Mouse (Mus musculus) layer of hippocampus, adult 11-12 months (tissue): Measurements from ENCODE around the gene Ambra1.
A peak's percentile ranks its signal among the peaks of the same experiment; 100 is the strongest.

Experiments used
- DNase-seq: peaks from one replicate; pipeline ENCODE4 v3.0.0; 2022; ENCODE audit warnings: low spot score

Ambra1 gene

DNA sequence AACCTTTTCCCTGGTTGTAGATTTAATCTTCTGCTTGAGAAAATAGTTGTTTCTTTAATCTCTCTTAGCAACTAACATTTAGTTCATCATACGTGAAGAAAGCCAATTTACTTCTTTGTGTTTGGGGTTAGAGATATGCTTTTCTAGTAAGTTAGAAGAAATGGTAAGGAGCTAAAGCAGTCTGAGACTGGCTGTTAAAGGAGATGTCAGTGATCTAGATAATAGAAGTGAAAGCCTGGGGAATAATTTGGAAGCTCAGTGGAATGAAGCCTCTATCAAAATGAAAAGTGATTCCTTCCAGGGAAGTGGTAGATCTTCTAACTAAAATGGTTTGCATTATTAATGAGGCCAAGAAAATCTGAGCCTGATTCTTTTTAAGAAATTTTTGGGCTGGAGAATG is 141.3 kb downstream of the Ambra1 start:
- DNase-seq: no peak

DNA sequence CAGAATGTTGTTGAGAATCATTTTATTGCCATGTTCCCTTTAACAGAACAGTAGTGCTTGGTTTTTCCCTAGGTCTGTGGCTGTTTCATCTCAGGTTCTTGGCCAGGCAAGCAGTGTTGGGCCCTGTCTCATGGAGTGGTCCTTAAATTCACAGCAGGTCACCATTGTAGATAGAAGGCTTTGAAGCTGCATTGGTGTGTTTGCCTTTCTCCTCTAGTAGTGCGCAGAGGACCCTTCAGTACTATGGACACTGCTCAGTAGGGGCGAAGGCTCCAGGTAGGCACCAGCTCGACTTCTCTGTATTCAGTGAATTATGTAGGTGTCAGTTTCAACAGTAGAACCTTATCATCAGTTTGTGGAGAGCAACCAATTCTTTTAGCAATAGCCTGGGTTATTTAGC is 142.7 kb downstream of the Ambra1 start:
- DNase-seq: no peak

DNA sequence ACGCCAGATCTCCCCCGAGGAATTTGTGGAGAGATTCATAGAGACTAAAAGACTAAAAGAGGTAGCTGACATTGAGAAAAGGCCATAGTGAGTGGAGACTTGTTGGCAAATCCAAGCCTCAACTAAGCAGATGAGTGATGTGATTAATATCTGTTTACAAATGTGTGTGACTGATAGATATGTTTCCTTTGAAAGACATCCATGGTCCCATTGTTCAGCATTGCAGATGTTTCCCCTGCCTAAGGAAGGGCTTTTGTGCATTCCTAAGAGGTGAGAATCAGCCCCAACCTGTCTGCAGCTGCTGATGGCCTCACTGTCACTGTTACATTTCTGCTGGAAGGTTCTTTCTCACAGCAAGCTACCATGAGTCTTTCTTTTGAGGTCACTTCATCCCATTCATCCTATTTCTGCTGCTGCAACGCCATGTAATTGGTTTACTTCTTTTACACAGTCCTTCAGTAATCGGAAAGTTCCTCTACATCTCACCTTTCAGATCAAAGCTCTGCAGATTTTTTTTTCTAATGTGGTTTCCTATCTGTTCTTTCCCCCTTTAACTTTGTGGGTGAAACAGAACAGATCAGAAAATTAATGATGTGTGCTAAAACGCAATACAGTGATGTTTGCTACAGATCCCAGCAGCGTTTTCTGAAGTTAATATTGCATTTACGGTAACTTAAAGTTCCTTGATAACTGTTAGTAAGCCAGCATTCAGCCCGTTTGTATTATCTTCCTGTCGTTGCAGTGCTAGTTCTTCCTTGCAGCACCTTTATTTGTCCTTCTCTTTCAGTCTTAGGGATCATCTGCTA is 146.3 kb downstream of the Ambra1 start:
- DNase-seq: no peak

DNA sequence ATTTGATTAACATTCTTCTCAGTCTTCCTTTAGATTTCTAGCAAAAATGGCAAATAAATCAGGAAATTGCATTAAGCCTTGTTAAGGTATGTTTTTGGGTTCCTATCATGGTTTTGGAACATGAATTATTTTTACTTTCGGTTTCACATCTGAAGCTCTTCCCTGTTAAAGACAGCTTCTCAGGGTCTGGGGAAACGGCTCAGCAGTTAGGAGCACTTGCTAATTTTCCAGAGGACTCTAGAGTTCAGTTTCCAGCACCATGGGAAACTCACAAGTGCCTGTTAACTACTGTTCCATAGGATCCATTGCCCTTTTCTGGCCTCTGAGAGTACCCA is 146.8 kb downstream of the Ambra1 start:
- DNase-seq: no peak

DNA sequence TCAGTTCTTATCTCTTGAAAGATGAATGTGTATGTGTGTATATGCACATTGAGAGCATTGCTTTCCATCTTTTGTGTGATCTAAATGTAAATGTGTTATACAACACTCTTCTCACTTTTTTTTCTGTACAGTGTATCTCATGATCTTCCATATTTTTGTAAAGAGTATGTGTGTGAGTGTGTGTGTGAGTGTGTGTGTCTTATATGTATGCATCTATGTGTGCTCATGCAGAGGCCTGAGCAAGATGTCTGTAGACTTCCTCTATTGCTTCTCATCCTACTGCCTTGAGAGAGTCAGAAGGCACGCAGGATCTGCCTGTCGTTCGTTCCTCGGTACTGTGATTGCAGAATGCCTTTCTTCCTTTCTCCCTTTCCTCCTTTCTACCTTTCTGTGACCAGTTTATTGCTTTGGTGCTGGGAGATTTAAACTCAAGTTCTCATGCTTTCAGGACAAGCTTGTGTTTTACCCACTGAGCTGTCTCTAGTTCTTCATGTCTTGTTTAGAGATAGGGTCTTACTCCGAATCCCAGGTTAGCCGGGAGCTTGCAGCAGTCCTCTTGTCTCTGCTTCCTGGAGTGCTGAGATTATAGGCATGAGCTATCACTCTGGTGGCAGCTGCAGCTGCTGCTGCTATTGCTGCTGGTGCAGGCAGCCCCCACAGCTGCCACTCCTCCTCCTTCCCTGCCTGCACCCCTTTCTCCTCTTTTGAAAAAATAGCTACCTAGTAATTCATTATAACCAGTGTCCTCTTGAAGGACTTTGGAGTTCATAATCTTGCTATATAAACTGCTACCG is 148.7 kb downstream of the Ambra1 start:
- no peak for DNase-seq

DNA sequence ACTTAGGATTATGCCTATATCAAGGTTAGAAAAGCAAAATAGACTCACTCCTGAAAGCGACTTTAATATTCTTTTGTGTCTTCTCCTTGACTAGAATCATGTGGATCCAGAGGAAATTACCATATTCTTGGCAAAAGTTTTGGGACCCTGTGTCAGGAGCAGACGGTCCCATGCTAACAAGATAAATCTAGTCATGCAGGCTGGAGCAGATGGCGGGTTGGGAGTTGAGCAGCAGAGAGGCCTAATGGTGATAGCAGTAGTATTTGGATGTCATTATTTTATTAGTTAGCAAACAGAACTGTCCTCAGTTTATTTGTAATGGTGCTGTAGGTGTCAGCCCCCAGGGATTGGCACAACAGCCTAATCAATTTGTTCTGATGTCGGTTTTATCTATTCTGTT is 154.0 kb downstream of the Ambra1 start:
- peak; percentile 35 for DNase-seq

DNA sequence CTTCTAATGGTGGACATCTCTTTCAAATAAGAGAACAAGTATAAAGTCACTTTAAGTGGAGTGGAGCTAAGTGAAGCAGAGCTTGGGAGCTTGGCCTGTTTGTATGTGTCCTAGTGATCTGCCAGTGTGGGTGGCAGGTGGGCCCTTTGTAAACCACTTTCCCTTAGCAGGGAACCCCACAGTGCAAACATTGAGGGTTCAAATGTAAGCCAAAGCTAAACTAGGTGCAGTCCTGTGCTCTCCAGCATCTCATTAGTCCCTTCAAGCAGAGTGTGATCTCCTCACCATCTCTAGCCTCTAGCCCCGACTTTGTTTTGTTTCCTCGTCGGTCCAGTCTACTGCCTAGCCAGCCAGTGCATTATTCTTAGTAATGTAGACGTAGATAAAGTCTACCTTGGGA is 154.7 kb downstream of the Ambra1 start:
- no peak for DNase-seq

DNA sequence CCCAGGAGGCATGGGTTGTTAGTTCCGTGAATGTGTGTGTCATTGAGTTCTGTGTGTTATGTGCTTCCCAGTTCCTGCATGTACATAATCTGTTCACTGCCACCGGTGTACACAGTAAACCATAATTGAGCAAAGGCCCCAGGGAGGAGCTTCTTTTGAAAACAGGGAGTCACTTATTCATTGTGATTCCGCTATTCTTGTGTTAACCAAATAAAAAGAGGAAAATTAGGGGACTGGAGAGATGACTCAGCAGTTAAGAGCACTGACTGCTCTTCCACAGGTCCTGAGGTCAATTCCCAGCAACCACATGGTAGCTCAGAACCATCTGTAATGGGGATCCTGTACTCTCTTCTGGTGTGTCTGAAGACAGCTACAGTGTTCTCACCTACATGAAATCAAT is 164.8 kb downstream of the Ambra1 start:
- no peak for DNase-seq

DNA sequence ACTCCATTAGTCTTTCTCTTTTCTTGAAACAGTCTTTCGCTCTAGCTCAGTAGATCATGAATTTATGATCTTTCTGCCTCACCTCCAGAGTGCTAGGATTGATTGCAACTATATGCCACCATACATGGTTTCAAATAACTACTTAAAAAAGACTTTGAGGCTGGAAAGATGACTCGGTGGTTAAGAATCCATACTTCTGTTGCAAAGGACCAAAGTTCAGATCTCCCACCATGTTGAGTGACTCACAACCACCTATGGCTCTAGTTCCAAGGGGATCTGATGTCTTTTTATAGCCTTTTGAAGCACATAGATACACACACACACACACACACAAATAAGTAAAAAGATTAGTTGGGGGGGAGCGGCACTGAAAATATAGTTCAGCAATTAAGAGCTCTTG is 165.5 kb downstream of the Ambra1 start:
- no peak for DNase-seq

DNA sequence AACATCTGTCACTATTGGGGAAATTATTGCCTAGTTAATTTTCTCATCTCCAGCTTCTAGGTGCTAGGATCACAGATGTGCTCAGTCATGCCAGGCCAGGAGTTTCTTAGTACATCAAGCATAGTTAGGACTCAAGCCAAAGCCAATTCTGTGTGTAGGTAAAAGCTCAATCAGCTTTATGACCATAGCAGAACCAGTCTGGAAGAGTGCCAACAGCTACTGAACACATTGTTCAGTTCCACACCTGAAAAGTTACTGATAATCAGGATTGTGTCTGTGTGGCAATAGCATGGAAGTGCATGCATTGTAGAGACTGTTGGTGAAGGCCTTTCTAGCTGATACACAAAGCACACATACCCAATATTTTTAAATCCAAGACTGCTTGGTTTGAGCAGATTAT is 168.0 kb downstream of the Ambra1 start:
- no peak for DNase-seq

DNA sequence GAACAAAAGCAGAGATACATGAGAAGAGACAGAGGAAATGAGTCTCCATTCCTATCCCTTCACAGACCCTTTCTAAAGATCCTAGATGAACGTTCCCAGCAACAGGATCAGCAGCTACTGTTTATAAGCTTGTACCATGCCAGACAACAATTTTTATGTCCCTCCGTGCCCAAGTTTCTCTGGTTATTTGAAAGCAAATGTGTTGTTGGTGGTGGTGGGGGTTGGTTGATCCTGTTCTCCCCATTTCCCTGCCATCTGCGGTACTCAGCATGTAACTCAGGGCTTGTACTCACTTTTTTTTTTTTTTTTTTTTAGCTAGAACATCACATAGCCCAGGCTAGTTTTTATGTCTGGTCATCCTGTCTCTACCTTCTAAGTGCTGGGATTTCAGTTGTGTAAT is 169.2 kb downstream of the Ambra1 start:
- DNase-seq: no peak

DNA sequence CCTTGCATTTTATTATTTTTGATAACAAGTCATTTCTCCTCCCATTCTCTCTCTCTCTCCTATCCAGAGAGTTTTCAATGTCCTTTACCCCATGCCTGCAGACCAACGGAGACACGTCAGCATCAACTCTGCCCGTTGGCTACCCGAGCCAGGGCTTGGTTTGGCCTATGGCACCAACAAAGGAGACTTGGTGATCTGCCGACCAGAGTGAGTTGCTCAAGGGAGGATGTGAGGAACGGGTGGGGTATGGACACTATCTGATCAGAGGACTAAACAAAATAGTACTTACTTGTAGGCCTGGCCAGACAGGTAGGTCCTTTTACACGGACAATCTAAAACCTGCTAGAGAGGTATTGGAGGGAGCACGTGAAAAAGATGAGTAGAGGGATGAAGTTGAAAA is 170.5 kb downstream of the Ambra1 start:
- DNase-seq: no peak

DNA sequence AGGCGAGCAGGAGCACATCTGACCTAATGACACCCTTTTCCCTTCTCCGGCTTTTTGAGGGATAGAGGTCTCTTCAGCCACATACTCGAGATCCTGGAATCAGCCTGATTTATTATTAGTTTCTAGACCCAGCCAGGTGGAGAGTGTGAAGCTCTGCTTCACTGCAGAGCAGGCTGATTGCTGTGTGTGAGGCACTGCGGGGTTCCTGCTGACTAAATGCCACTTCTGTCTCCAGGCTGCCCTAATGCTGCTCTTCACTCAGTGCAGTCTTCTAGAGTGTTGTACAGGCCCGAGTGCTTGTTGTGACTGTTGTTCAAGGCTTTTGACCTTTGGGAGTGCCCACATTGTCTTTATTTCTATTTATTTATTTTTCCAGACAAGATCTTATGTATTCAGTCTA is 172.4 kb downstream of the Ambra1 start:
- DNase-seq: no peak

DNA sequence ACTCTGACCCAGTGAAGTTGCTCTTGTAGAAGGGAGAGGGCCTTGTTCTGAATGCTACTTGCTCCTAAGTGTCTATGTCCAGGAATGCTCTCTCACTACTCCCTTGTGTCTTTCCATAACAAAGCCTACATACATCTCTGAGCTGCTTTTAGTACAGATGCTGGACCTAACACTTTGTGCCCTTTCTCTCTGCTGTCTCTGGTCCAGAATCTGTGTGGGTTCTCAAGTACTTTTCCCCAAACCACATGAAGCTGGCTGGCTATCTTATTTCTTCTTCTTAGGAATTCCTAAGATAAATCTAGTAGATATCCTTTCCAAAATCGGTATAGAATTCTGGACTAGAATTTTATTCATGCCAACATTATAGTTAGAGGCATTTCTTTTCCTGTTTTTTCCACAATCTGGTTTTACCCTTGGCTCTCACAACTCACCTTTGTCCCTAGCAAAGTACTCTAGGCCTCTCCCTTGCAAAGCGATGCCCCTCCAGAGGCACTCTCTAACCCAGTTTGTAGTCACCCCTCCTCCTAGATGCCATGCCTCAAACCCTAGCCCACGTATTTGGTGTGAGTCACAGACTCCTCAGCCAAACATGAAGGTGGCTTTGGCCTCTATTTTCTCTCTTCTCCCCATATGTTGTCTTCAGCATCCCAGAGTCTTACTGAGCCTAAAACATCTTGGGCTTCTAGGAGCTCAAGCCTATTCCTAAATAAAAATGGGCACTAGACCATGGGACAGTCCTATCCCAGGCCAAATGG is 173.4 kb downstream of the Ambra1 start:
- no peak for DNase-seq

DNA sequence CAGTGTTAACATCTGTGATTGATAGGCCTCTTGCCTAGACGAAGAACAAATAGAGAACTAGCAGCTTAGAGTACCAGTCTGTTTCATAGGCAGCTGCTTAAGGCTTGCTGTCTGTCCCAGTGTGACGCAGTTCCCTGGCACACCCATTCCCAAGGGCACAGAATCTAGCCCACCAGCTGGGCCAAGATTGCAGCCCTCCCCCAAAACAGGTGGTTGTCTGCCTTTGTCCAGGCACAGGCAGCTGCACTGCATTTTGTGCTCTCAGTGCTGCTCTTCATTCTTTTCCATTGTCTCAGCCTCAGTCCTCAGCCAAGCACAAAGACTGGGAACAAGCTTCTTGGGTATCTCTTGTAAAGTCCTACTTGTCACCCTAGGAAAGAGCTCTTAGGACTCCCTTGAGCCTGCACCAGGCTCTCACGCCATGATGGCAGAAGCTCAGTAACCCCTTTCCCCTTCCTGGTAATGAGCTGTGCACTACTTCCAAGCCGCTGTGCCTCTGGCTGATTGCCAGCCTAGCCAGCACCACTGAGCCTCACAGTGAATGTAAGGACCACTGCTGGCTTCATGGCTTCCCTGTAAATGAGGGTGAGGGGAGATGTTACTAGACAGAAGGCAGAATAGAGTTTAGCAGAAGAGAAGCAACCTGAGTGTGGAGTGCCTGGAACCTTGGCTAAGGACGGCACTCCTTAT is 174.8 kb downstream of the Ambra1 start:
- peak; percentile 34 for DNase-seq

DNA sequence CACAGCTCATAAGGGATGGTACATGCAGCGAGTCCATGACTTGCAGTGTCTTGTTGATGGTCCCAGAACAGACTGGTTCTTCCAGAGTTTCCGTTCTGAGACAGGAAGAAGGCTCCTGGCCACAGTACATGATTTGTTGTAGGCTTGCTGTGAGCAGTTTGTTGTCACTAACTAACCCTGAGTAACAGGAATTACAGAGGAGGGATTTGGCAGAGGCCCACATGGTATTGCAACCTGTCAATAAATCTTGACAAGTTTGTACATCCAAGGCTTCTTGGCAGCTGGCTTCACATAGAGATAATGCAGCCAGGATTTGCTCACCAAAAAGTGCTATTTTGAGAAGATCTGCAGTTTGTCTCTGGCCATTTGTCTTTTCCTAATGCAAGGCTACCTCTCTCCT is 176.2 kb downstream of the Ambra1 start:
- DNase-seq: no peak

DNA sequence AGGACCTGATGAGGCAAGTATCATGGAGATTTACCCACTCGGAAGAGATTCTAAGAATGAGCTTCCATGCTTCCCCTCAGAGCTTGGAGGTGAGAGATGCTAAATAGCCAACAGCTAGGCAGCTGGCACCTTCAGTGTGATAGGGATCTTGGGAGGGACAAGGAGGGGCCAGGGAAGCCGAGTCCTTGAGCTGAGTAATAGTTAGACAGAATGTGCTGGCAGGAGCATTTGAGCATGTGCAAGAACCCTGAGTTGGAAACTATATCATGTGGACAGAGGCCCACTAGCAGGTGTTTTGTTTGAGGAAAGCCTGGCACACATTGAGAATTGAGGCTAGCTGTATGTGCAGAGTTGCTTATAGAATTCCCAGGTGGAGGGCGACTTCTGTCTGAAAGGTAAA is 182.7 kb downstream of the Ambra1 start:
- DNase-seq: no peak

DNA sequence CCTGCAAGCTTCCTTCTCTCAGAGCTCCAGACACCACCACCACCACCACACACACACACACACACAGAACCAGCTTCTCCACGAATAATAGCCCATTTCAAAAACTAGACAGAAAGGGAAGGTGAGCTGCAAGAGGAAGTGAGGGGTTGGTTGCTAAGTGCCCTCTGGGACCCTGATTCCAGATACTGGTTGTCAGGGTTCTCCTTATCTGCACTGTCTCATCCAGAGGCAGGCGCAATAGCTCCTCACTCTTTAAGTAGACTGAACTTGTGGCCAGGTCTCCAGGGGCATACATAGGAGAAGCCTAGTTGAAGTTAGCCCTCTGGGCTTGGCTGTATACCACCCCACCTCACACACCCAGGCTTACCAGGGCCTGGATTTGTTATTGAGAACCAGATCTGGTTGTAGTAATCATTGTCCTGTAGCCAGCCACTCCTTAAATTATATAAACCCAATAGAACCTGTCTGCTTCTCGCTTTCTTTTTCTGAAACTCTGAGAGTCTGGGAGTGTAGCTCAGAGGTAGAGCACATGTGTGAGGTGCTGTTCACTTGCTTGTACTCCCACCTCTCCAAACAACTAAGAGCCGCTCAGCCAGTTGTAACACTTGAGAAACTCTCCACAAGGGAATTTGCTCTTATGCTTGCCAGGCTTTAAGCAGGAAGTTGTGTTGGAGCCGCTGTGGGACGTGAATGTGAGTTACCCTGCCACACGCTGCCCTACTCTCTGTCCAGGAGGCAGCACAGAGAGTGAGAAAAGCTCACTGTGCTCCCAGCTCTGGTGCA is 183.6 kb downstream of the Ambra1 start:
- DNase-seq: no peak

DNA sequence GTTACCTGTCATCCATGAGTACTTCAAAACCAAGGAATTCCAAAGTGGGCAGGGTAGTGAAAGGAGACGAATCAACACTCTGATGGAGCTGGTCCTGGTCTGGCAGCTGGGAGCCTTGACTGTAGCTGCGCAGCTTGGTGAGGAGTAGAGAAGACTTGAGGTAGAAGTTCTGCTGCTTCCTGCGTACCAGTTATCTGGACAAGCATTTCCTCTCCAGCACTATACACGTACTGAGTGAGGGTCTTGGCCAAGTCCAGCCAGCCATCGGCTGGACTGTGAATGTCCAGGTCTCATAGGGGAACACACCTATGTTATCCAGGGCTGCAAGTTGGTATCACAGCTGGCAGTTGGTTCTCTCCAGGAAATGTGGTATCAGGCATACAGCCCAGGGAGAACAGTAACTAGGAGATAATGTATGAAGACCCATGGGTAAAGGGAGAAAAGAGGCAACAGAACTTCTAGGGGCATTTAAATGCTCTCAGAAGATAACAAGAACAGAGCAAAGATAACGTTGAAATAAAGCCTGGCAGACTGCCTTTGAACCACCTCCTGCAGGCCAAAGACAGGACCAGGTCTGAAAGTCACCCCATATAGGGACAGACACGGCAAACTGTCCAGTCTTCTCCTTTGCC is 186.5 kb downstream of the Ambra1 start:
- no peak for DNase-seq

DNA sequence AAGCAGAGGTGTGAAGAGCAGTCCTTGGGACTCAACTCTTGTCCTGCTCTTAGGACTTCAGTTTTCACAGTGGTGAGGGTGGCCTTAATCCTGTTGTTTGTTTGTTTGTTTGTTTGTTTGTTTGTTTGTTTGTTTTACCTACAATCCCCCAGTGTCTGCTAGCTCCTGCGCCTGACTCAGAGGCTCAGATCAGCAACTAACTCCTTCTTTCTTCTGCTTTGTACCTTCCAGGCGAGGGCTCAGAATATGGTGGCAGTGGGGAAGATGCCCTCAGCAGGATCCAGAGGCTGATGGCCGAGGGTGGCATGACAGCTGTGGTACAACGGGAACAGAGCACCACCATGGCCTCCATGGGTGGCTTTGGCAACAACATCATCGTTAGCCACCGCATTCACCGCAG is 187.2 kb downstream of the Ambra1 start:
- DNase-seq: no peak

DNA sequence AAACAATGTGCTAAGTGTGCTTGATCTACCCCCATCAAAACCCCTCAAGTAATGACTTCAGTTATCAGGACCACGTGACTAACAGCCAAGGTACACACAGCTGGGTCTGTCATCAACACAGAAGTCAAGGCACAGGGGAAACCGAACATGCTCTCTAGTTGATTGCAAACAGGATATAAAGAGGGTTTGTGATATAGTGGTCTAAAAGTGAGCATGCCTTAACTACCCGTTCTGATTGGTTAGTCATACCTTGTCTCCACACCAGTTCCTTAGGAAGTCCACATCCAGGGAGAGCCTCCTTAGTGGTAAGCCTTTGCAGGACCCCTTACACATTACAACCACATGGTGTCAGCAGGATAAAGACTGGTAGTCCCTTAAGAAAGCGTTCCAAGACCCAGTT is 190.2 kb downstream of the Ambra1 start:
- DNase-seq: no peak
